Mouse (Mus musculus): ENCODE measurements at regions not wholly inside any gene's neighbourhood (a gene's known extent, or its start where the extent isn't known, plus 50 kb on each side); places are given as distances from the start of the nearest gene placed in this dataset.

DNA sequence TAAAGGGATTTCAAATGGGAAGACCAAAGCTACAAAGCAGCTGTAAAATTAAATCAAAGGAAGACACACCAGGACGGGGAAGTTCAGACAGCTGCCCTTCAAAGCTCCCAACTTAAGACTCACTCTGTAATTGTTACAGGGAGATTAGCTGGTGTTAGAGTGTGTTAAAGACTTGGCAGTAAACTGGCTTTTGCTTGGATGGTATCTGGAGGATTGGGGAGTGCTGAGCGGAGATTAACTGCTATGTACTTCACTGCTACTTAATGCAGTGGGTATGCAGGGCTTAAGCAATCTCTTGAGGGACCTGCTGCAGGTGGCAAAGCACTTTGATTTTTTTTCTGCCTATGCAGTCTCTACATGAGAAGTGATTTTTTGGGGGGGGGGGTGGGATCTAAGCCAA, 62.0 kb upstream of the Sestd1 start:
- TF ChIP-seq CTCF (IDR thresholded peaks at IDR 0.05; ENCODE audit: control insufficient read depth, insufficient read depth, insufficient read length) (no peak), MAX (IDR thresholded peaks at IDR 0.05) (no peak), FOSL1 (IDR thresholded peaks at IDR 0.05; ENCODE audit: insufficient read depth, low read length, poor library complexity, severe bottlenecking) (no peak), USF1 (IDR thresholded peaks at IDR 0.05; ENCODE audit: low read depth) (no peak), CEBPB (IDR thresholded peaks at IDR 0.05; ENCODE audit: low read depth) (no peak), MYOG (IDR thresholded peaks at IDR 0.05; ENCODE audit: control insufficient read depth, extremely low read depth, insufficient read length) (no peak), MYOD1 (IDR thresholded peaks at IDR 0.05; ENCODE audit: control insufficient read depth, insufficient read length, low read depth) (no peak)

All from C2C12 (cell line).